Mouse (Mus musculus) right cerebral cortex, postnatal 10 days (tissue): ENCODE data around the gene Nme4.
"Not testable (repeated sequence)": the region's sequence is repeated elsewhere in the genome, so short reads cannot be mapped to it uniquely, and the experiment has no call there.

Experiments
- DNase-seq, 2 experiments: peaks; one replicate each; pipeline ENCODE4 v3.0.0; 2021; ENCODE audit warnings: low spot score in 2 of 2

Nme4 gene

DNA sequence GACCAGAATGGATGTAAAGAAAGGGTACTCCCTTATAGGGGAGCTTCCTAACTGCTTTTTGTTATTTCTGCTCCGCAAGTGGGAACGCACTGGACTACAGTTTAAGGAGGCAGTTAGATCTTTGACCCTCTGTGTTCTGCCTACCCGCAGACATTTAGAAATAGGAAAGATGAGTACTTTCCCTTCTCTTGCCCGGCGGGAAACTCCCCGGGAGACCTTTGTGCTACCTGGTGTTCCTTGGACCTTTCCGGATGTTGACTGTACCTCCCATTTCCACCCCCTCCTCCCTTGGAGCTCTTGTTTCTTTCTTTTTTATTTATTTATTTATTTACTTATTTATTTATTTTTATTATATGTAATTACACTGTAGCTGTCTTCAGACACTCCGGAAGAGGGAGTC is 18.7 kb upstream of the Nme4 start:
- no peak for DNase-seq

DNA sequence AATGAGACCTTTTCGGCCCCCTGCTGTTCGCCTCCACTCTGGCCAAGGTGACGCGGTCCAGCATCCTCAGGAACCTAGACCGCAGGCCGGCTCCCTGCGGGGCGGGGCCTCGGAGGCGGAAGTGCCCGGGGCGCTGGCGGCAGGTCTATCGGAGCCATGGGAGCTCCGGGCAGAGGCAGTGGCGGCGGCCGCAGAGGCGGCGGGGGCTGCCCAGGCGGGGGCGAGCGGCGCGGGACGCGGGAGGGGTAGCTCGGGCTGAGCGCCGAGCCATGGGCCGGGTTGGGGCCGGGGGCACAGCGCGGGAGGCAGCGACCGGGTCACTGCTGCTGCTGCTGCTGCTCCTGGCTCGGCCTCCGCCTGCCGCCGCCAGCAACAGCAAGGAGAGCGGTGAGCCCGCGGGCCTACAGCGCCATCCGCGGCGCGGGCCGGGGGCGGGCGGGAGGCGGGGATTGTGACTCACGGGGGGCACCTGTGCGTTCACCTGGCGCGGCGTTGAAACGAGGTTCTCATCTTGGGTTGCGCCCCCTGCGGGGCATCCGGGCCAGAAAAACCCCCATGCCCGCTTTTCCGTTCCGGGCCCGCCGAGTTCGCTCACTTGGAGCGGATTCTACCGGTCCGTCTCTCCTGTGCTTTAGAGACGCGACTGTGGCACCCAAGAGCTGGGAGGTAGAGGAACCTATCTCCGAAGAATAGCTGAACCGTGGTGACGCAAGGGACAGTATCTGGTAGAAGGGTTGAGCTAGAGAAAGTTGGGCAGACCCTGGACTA is 18.0 kb upstream of the Nme4 start, which contains the start of gene Tmem8:
TSS of gene Tmem8 (plus strand) at position 119 of the 768 bp plus-strand sequence.
- DNase-seq = peak; percentile 76 to 77

DNA sequence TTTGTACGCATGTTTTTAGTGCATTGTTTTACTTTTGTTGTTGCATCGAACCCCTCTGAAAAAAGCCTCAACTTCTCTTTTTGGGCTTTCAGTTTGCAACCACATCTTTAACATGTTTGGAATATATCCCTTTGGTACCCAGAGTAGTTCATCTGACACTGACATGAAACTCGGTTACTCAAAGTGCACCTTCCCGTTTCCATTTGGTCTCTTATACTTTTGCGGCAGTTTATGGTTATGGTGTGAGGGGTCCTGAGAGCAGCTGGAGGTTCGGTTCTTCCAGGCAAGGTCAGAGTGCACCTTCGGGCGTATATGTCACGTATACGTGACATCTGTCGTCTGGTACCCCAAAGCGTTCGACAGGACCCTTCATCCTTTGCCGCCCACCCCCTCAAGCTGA is 17.3 kb upstream of the Nme4 start:
- no peak for DNase-seq

DNA sequence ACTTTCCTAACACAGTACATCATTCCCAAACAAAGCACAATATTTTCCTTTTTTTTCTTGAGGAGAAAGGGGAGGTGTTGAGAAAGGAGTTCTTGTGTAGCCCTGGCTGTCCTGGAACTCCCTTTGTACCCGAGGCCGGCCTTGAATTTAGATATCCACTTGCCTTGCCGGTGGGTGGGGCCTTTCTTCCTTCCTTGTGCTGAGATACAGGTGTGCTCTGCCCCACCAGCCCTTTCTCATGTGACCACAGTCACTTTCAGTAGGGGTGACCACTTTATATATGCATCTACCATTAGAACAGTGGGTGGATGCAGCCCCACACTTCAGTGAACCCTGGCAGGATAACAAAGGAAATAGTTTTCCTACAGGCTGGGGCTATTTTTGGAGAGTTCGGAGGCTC is 16.3 kb upstream of the Nme4 start:
- no peak for DNase-seq

DNA sequence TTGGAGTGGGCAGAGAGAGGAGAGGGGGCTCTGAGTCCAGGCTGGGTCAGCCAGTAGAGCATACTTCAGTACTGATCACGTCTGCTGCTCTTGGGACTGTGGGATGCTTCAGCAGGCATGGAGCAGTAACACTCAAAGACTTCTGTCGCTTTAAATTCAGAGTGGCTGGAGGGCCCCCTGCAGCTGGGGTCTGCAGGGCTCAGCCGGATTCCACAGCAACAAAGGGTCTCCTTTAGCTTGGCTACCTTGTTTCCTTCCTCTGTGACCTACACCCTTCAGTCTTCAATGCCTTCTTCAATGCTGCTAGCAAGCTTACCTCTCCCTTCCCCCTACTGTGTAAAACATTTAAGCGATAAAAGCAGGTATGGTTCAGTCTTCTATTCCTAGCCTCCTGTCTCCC is 15.6 kb upstream of the Nme4 start:
- no peak for DNase-seq

DNA sequence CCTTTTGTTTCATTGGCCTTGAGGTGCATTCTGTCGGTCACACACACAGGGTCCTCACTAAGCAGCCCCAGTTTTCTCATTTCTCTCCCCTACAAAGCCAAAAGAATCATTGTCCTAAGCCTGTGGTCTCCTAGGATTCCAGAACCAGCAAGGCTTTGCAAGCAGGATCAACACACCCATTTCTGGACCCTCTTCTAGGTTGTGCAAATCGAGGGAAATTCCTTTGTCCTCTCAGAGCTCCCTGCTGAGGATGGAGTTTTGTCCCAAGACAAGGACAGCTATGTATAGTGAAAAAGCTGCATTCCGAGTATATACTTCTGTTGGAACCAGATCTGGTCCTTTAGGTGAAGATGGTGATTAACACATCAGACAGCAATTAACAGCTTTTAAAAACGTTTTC is 14.8 kb upstream of the Nme4 start:
- DNase-seq = no peak

DNA sequence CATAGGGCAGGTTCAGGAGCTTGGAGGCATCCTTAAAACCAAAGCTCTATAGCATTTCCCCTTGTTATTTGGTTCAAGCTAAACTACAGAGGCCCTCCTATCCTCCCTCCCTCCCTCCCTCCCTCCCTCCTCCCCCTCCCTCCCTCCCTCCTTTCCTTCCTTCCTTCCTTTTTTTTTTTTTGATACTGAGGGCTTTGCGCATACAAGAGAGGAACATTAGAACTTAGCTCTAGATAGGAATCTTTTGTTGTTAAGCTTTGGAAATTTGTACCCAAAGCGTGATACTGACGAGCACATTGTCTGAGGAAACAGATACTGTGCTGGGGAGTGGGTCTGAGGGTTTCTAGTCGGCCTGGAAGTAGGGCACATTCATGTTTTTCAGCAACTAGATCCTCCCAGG is 10.2 kb upstream of the Nme4 start:
- no peak for DNase-seq

DNA sequence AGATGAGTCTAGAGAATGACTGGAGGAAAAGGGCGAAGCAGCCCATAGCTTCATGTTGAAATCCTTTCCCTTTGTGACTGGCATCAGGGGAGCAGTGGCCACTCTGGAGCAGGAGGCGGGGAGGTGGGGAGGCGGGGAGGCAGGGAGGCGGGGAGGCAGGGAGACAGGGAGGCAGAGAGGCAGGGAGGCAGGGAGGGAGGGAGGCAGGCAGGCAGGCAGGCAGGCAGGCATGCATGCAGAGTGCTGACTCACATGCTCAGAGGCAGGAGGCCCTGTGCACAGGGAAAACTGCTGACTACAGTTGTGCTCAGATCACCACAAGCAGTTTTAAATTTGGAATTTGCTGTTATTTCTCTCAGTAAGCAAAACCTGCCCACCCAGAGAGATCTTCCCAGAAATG is 6.1 kb upstream of the Nme4 start:
- DNase-seq = no peak

DNA sequence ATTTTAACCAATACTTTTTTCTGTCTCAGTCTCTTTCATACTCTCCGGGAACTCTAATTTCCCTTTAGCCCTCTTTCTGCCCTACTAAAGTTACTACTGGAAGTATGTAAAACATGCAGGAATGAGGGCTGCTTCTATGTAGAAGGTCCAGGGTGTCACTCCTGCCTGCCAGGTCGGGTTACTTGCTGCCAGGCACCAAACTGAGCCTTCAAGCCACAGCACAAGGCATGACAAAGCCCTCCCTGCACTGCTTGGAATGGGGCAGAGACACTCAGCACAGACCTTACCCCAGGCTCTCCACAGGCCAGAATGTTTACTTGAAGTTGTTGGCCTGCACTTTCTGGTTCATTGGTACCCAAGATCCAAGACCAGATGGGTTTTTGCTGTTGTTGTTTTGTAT is 4.8 kb upstream of the Nme4 start:
- no peak for DNase-seq

DNA sequence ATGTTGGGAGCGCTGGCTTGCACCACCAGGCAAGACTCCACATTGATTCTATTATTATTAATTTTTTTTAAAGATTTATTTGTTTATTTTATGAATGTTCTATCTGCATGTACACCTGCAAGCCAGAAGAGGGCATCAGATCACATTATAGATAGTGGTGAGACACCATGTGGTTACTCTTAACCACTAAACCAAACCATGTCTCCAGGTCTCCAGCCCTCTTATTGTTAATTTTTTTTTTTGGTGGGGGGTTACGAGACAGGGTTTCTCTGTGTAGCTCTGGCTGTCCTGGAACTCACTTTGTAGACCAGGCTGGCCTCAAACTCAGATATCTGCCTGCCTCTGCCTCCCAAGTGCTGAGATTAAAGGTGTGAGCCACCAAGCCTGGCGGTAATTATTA is 3.9 kb upstream of the Nme4 start:
- DNase-seq = not testable (repeated sequence)

DNA sequence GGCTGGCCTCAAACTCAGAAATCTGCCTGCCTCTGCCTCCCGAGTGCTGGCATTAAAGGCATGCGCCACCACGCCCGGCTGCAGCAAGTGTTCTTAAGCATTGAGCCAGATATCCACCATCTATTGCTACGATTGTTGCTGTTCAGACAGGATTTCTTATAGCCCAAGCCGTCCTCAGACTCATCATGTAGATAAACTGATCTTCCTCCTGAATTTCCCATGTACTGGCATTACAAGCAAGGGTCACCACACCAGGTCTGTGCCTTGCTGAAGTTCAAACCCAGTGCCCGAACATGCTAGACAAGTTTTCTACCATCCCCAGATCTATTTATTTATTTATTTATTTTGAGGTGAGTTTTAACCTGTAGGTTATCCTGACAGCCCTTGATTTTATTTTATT is 3.1 kb upstream of the Nme4 start:
- DNase-seq = no peak

DNA sequence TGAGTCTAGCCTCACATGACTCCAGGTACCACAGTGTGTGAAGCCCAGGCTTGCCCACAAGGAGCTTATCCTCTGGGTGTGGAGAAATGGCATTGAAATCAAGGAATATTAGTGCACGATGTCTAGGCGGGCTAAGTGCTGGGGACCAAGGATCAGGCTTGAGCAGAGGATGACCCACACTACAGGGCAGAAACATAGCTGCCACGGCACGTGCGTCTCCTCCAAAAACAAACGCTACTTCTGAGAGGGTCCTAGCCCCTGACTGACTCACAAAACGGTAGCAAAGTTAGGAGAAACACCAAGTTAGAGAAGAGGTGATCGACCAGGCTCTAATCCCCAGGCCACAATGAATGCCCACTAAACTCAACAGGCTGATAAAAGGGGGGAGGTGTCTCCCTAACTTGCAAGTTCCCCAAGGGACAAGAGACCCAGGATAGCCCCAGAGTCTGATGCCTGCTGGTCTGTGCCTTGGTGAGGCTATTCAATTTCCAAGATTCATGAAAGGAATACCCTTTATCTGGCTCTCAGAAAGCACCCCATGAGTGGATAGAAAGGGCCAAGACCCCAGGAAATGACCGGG is 781 bp downstream of the Nme4 start:
- no peak for DNase-seq

DNA sequence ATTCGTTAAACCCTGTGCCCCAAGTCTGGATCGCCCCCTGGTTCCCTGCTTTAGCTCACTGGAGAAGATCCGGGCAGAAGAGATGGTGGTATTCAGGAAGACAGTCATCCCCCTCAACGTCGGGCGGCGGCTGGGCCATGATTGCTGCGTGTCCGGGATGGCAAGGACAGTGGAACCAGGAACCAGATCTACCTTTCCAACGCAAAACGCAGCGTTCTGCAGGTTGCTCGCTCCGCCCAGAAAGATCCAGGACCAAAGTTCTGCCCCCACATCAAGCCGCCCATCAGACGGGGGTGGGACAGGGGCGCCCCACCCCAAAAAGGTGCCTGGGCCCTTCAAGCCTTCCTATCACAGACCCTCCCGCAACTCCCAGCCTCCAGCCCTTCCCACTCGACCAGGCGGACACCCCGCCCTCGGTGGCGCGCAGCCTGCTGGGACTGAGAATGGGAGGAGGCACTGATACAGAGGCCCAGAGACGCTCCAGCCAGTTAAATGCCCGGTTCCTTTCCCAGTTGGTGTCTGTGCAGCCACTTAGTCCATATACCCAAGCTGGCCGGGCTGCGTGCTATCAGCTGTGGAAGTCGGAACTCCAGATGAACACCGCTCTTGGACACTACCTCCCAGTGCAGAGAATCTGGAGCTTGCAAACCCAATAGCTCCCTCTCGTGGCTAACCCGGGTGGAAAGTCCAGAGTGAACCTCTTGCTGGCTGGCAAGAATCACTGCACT is 5.3 kb downstream of the Nme4 start, which contains the start of gene Decr2:
TSS of gene Decr2 (minus strand) at position 433 of the 728 bp plus-strand sequence.
- peak; percentile 91 to 92 for DNase-seq

DNA sequence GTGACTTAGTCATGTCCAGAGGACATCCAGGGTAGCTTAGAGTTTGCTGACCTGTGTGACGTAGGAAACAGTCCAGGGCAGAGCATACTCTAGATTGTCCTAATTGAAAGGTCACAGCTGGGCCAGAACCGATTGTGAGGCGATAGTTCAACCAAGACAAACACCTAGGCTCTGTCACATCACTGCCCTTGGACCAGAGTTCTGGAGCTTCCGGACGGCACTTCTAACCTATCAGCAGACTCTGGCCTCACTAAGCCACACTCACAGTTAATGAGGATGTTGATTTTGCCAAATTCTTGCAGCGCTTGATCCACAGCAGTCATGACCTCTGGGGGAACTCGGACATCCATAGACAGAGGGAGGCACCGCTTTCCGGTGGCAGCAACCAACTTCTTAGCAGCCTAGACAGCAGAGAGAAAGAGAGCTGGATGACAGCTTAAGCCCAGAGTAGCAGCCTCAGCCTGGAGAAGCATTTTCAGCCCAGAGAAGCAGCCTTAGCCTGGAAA is 8.3 kb downstream of the Nme4 start:
- no peak for DNase-seq

DNA sequence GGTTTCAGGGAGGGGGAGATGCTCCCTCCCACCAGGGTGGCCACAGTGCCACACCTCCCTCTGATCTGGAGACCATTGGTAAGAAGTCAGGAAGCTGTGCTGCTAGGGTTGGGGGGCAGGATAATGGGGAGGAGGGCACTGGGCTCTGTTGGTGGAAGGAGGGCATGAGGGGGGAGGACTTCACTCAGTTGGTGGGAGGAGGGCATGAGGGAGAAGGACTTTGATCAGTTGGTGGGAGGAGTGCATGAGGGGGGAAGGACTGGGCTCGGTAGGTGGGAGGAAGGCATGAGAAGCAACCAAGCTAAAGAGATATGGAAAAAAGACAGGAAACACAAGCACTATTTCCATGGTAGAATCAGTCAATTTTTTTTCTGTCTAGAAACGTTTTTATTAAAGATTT is 14.5 kb downstream of the Nme4 start:
- no peak for DNase-seq

DNA sequence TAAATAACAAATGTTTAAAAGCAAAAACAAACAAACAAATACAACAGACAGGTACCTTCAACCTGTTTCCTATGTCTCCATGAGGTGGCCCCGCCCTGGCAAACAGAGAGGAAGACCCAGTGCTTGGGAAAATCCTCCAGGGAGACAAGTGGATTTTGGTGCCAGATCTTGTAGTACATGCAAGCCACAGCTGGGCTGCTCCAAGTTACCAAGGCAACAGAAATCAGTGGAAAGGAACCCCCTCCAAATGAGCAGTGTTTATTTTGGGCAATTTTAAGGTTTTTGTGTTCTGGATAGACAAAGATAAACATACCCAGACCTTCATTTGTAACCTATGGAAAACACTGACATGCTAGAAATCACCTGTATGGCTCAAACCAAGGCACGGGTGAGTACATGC is 16.6 kb downstream of the Nme4 start:
- peak; percentile 46 to 60 for DNase-seq

DNA sequence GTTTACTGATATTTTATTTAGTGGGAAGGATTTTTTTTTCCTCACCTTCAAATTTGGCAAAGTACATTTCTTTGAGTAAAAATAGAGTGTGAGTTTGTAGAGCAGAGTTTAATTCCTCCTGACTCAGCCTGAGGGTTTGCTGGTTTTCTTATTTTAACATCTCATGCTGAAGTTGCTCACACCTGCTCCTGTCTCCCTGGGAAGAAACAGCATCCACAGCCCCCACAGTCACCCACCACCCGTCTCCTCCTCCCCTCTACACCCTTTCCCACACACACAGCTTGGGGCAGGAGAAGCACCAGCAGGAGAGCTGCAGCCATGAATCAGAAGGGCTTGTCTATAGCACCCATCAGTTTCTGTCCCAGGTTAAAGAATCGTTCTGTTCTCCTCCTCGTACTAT is 20.2 kb downstream of the Nme4 start:
- DNase-seq = no peak

DNA sequence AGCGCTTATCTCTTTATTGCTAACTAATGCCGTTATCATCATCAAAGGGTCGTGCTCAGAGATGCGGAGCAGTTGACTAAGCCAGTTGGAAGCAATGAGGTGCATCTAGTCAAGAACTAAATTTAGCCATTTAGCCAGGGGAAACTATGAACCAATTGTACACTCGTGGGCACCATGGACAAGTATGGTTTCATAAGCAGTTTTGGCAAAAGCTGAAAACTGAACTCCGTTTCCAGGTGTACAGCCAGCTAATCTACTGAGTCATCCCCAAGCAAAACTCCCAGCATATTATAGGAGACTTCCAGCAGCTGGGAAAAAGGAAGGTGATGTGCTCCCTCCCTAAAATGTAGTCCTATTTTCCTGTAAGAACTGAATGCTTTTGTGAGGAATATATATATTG is 25.3 kb downstream of the Nme4 start:
- no peak for DNase-seq

DNA sequence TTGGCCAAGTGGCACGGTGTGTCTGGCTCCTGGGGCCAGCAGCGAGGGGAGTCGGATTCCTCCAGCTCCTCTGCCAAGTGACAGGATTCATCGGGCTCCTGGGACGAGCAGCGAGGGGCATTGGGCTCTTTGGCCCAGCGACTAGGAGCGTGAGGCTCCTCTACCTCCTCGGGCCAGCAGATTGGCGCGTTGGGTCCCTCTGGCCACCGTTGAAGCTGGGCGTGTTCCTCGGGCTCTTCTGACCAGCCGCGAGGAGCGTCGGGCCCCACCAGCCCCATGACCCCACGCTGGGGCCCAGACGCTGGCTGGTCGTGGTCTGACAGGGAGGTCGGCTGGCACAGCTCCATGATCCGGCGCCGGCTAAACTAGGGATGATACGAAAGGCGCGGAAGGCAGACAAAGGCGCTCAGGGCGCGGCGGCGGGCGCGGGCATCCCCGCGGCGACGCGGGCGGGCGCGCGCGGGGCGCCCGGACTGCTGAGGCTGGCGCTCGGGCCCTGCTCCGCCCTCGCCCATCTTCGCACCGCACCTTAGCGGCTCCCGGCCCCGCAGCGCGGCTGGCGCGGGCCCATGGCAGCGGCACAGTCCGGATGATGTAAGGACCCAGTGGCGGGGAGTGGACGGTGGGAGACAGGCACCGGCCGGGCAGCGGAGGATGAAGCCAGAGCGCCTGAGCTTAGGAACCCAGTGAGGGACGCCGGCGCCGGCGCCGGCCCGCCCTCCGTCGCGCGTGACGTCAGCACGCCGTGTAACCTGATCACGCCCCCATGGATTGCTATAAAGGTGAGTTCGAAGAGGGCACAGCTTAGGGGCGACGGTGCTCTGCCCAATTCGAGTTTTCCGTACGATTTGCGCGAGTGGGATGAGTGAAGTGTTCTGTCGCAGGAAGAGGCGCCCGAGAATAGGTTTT is 26.3 kb downstream of the Nme4 start, which contains the start of gene Rab11fip3:
TSS of gene Rab11fip3 (minus strand) at position 725 of the 909 bp plus-strand sequence.
- peak; percentile 87 to 89 for DNase-seq

DNA sequence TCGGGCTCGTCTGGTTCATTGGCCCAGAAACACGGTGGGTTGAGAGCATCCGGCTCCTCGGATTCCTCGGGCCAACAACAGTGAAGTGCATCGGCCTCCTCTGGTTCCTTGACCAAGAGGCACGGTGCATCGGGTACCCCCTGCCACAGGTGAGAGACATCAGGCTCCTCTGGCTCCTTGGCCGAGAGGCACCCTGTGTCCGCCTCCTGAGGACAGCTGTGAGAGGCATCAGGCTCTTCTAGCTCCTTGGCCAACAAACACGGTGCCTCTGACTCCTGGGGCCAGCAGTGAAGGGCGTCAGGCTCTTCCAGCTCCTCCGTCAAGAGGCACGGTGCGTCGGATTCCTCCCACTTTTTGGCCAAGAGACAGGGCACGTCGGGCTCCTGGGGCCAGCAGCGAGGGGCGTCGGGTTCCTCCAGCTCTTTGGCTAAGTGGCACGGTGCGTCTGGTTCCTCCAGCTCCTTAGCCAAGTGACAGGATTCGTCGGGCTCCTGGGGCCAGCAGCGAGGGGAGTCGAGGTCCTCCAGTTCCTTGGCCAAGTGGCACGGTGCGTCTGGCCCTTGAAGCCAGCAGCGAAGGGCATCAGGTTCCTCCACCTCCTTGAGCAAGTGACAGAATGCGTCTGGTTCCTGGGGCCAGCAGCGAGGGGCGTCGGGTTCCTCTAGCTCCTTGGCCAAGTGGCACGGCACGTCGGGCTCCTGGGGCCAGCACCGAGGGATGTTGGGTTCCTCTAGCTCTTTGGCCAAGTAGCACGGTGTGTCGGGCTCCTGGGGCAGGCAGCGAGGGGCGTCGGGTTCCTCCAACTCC is 27.2 kb downstream of the Nme4 start:
- peak in 1 of 2 experiments; percentile 42 for DNase-seq
